Mouse (Mus musculus): Measurements from ENCODE around the gene Mertk.

GRCm38 (mm10) chr2:128731514-128731913, 32.8 kb downstream of the Mertk start:
- TF ChIP-seq CTCF (IDR thresholded peaks at IDR 0.05; ENCODE audit: borderline replicate concordance, insufficient read depth, low read depth, low read length) (no peak), POLR2A (IDR thresholded peaks at IDR 0.05; ENCODE audit: borderline replicate concordance, insufficient read depth, low read length) (no peak)
